Mouse (Mus musculus) limb, embryonic 11.5 days (tissue): ENCODE measurements at regions not wholly inside any gene's neighbourhood (a gene's known extent, or its start where the extent isn't known, plus 50 kb on each side); places are given as distances from the start of the nearest gene placed in this dataset.
A peak's percentile ranks its signal among the peaks of the same experiment; 100 is the strongest.

Experiments used
- ATAC-seq: fragments of 200-750 bp; cut with Nextera tagmentation; 2 replicates; pipeline ENCODE4 v1.8.0; 2017; ENCODE audit warnings: low read depth; ENCODE audit not compliant: insufficient number of reproducible peaks, low FRiP score, low TSS enrichment
- DNase-seq: peaks from one replicate; pipeline ENCODE4 v3.0.0-alpha.2; 2015; ENCODE audit warnings: low spot score
- H3K27ac ChIP-seq: fragments of 300-500 bp; sonication (generic); replicated peaks from 2 replicates; pipeline ENCODE4 v1.5.1; 2014; ENCODE audit warnings: low read depth, mild to moderate bottlenecking, low read length
- H3K27me3 ChIP-seq: fragments of 300-500 bp; sonication (generic); 2 replicates; pipeline ENCODE4 v1.6.1; 2014; ENCODE audit warnings: mild to moderate bottlenecking, low read length, mixed read lengths; ENCODE audit not compliant: control insufficient read depth, insufficient read depth
- H3K36me3 ChIP-seq: fragments of 300-500 bp; sonication (generic); 2 replicates; pipeline ENCODE4 v1.6.1; 2014; ENCODE audit warnings: mild to moderate bottlenecking, low read length, moderate library complexity, mixed read lengths; ENCODE audit not compliant: control insufficient read depth, insufficient read depth
- H3K4me1 ChIP-seq: fragments of 300-500 bp; sonication (generic); 2 replicates; pipeline ENCODE4 v1.6.1; 2014; ENCODE audit warnings: low read length, mixed read lengths; ENCODE audit not compliant: control insufficient read depth, insufficient read depth
- H3K4me2 ChIP-seq: fragments of 300-500 bp; sonication (generic); 2 replicates; pipeline ENCODE4 v1.6.1; 2014; ENCODE audit warnings: low read depth, mild to moderate bottlenecking, moderate library complexity; ENCODE audit not compliant: severe bottlenecking
- H3K4me3 ChIP-seq: fragments of 300-500 bp; sonication (generic); 2 replicates; pipeline ENCODE4 v1.5.1; 2014; ENCODE audit warnings: low read depth, low read length
- H3K9ac ChIP-seq: fragments of 300-500 bp; sonication (generic); 2 replicates; pipeline ENCODE4 v1.6.1; 2014; ENCODE audit warnings: mild to moderate bottlenecking, low read length
- H3K9me3 ChIP-seq: fragments of 300-500 bp; sonication (generic); 2 replicates; pipeline ENCODE4 v1.6.1; 2016; ENCODE audit warnings: low read length; ENCODE audit not compliant: control insufficient read depth
- WGBS: fragments of 180-500 bp; shearing (Covaris S2); extraction: QIAGEN DNeasy Blood & Tissue Kit; methylation state at CpG from one replicate; pipeline ENCODE4 v1.1.7; 2014; 5-methylcytosine and 5-hydroxymethylcytosine counted together

- DNase-seq = no peak
- no peaks in the 10 kb centered on the region for H3K9me3 ChIP-seq
- peak; percentile 63; the same call in 1 of the 2 replicates for ATAC-seq
- H3K4me1 ChIP-seq = no peaks in the 10 kb centered on the region
- H3K27ac ChIP-seq = no peak overlapping the region
- no peak overlapping the region for H3K4me2 ChIP-seq
- no peaks in the 10 kb centered on the region for H3K36me3 ChIP-seq
- H3K27me3 ChIP-seq = no peaks in the 10 kb centered on the region
- 59% methylated on average over 8 of the region's 8 CpGs for WGBS
- H3K4me3 ChIP-seq = no peak overlapping the region
- no peak overlapping the region for H3K9ac ChIP-seq
Measured at GRCm38 (mm10) chr2:64462466-64463114, 364.8 kb upstream of the Fign start.

- H3K4me1 ChIP-seq = no peaks in the 10 kb centered on the region
- H3K36me3 ChIP-seq = no peaks in the 10 kb centered on the region
- no peak overlapping the region for H3K9ac ChIP-seq
- H3K9me3 ChIP-seq = no peaks in the 10 kb centered on the region
- H3K4me3 ChIP-seq = no peak overlapping the region
- DNase-seq (no peak), ATAC-seq (no peak)
- no peak overlapping the region for H3K27ac ChIP-seq
- no peak overlapping the region for H3K4me2 ChIP-seq
- H3K27me3 ChIP-seq = no peaks in the 10 kb centered on the region
- 74% methylated on average over 11 of the region's 11 CpGs for WGBS
Measured at GRCm38 (mm10) chr2:64462041-64462440, 364.2 kb upstream of the Fign start.

GRCm38 (mm10) chr2:64461636-64462035, 363.8 kb upstream of the Fign start:
- DNase-seq = no peak
- H3K9me3 ChIP-seq = no peaks in the 10 kb centered on the region

GRCm38 (mm10) chr2:64458171-64458570, 360.3 kb upstream of the Fign start:
- H3K9me3 ChIP-seq = no peaks in the 10 kb centered on the region
- no peak overlapping the region for H3K4me2 ChIP-seq
- WGBS = 68% methylated on average over 5 of the region's 5 CpGs
- no peak overlapping the region for H3K4me3 ChIP-seq
- ATAC-seq (no peak), DNase-seq (peak; percentile 72)
- no peak overlapping the region for H3K9ac ChIP-seq
- H3K4me1 ChIP-seq = no peaks in the 10 kb centered on the region
- H3K27ac ChIP-seq = no peak overlapping the region
- no peaks in the 10 kb centered on the region for H3K36me3 ChIP-seq
- H3K27me3 ChIP-seq = no peaks in the 10 kb centered on the region

More at GRCm38 (mm10) chr2:64461636-64462035, 363.8 kb upstream of the Fign start:
- Histone ChIP-seq H3K4me3 (no peak overlapping the region), H3K4me2 (no peak overlapping the region), H3K36me3 (no peaks in the 10 kb centered on the region), H3K4me1 (no peaks in the 10 kb centered on the region), H3K27ac (no peak overlapping the region), H3K27me3 (no peaks in the 10 kb centered on the region), H3K9ac (no peak overlapping the region)
- 62% methylated on average over 9 of the region's 9 CpGs for WGBS
- peak; percentile 16; the same call in 1 of the 2 replicates for ATAC-seq

DNA sequence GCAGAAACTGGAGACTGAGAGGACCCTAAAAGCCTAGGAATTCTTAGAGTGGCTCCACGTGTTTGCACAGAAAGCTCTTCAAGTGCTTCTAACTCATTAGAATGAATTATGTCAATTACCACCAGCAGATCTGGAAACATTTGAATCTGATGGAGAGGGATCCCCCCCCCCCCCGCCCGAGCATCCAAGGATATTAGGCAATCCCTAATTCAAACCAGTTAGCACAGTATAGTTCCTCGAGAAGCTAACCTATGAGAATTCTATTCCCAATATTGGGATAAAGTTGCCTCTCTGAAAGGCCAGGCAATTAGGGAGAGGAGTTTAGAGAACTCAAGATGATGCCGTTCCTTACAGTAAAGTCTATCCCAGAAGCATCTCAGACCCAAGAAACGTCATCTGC, 354.9 kb upstream of the Fign start:
- H3K27ac ChIP-seq = no peak overlapping the region
- H3K4me3 ChIP-seq = no peak overlapping the region
- WGBS = 62% methylated on average over 6 of the region's 6 CpGs
- no peak for DNase-seq
- no peak for ATAC-seq
- H3K4me2 ChIP-seq = no peak overlapping the region
- H3K36me3 ChIP-seq = no peaks in the 10 kb centered on the region
- no peak overlapping the region for H3K9ac ChIP-seq
- no peaks in the 10 kb centered on the region for H3K9me3 ChIP-seq
- no peaks in the 10 kb centered on the region for H3K4me1 ChIP-seq
- H3K27me3 ChIP-seq = no peaks in the 10 kb centered on the region

DNA sequence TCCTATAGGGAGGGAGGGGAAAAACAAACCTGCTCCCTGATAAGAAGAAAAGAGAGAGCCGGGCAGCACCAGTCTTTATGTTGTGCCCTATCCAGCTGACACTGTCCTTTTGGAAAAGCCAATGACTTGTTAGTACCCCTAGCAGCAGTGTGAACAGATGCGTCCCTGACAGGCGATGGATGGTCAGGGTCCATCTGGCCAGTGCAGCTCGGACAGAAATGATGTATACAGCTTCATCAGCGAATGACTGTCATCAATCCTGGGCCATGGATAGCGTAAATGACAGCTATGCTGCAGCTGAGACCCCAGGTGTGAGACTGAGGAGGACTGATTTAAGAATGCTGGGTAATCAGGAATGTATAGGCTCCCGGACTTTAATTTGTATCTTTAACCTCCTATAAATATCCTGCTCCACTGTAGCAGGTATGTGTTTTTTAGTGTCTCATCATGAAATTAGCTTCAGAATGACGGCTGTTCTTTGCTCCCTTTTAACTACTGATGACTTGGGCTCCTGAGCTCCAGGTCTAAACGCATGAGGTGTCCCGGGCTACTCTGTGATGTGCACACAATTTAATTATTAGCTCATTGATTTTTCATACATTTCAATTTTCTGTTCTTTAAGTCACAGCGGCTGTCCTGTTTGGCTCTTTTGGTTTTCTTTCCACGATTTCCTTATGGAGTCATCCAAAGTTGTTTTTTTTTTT, 353.9 kb upstream of the Fign start:
- Histone ChIP-seq H3K27me3 (no peaks in the 10 kb centered on the region), H3K36me3 (no peaks in the 10 kb centered on the region), H3K27ac (no peak overlapping the region), H3K9me3 (no peaks in the 10 kb centered on the region), H3K4me1 (no peaks in the 10 kb centered on the region), H3K4me3 (no peak overlapping the region), H3K4me2 (no peak overlapping the region), H3K9ac (no peak overlapping the region)
- ATAC-seq = no peak
- WGBS = 79% methylated on average over 12 of the region's 12 CpGs
- DNase-seq = no peak

DNA sequence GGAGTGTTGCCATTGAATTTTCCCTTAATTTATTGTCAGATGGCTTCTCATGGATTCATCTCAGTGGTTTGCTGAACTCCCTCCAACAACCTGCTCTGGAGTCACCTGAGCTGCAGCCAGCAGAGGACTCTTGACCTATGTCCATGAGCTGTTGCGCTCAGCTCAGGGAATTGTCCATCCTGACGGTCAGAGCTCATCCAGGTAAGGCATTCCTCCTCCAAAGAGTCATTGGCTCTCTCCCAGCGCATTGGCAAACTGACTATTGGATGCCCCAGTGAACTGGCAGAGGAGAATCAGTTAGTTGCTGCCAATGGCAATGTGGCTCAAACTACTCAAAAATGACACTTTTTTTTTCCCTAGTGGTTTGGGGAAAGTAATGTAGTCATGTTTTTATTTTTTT, 345.3 kb upstream of the Fign start:
- Histone ChIP-seq H3K4me2 (no peak overlapping the region), H3K27ac (no peak overlapping the region), H3K9ac (no peak overlapping the region), H3K9me3 (no peaks in the 10 kb centered on the region), H3K4me1 (no peaks in the 10 kb centered on the region), H3K27me3 (no peaks in the 10 kb centered on the region), H3K36me3 (no peaks in the 10 kb centered on the region), H3K4me3 (no peak overlapping the region)
- ATAC-seq (no peak), DNase-seq (no peak)
- 89% methylated on average over 3 of the region's 3 CpGs for WGBS

DNA sequence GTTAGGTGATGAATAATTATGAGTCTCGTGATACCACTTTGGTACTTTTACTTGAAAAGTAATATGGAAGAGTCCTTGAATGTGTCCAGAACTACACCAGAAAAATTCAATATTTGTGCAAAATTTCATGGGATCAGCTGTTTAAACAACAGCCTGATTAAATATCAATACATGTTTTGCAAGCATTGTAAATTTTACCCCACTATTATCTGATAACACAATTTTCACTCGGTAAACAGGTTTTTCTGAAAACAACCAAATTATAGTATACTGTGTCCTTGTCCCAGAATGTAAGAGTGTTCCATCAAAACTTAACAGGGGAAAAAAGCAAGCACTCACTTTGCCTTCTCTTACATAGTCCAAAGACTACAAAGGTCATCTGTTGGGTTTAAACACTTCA, 343.1 kb upstream of the Fign start:
- Histone ChIP-seq H3K4me3 (no peak overlapping the region), H3K9me3 (no peaks in the 10 kb centered on the region), H3K4me1 (no peaks in the 10 kb centered on the region), H3K36me3 (no peaks in the 10 kb centered on the region), H3K4me2 (no peak overlapping the region), H3K27ac (no peak overlapping the region), H3K9ac (no peak overlapping the region), H3K27me3 (no peaks in the 10 kb centered on the region)
- 90% methylated on average over 2 of the region's 2 CpGs for WGBS
- no peak for DNase-seq
- no peak for ATAC-seq
